Mouse (Mus musculus) lung, postnatal 4 days (tissue): ENCODE measurements at regions not wholly inside any gene's neighbourhood (a gene's known extent, or its start where the extent isn't known, plus 50 kb on each side); places are given as distances from the start of the nearest gene placed in this dataset.

Experiments used
- DNase-seq, 2 experiments: peaks; one replicate each; pipeline ENCODE4 v3.0.0; 2021

DNA sequence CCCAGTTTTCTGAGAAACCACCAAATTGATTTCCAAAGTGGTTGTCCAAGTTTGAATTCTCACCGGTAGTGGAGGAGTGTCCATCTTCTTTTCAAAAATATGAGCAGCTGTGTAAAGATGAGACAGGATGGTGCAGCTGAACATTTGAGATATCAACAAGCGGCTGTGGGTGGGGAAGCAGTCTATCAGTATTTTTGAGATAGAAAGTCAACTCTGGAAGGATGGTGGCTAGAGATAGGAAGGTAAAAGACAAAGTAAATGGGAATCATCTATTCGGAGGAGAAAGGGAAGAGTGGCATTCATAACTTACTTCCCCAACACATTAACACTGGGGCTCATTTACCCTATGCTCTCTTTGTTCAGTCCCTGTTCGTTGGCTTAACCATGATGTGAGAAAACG lies 146.9 kb upstream of the Gmnc start:
- DNase-seq, result no peak

- no peak for DNase-seq
Observed at GRCm38 (mm10) chr16:27138987-27139386, 147.5 kb upstream of the Gmnc start.

DNA sequence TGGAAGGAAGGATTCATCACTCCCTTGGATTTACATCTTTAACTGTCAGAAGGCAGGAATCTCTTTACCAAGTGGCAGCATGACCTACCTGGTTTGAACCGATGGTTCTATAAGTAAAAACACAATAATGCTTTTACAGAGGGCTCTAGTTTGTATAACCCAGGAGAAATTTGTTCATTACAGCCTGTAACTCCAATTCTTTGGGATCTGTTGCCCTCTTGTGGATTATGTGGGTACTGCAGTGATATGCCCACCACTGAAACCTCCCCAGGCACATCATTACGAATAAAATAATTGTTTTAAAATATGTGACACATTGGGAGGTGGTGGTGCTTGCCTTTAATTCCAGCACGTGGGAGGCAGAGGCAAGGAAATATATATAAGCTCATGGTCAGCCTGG lies 148.6 kb upstream of the Gmnc start:
- DNase-seq, result peak in 1 of 2 experiments; percentile 34

DNA sequence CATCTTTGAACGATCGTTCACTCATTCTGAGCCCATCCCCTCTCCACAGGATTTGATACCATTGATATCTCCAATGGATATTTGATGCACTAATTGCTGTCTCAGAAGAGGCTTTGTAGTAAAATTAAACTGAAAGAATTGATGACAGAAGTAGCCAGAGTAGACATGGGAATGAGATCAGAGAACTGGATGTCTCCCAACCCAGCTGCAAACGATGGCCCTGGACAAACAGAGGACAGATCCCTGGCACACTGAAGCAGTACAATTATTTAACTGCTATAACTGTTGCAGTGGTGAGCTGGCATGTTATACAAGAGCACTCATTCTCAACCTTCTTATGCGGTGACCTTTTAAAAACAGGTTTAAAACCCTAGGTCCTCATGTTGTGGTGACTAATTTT lies 151.5 kb upstream of the Ostn start:
- no peak for DNase-seq

GRCm38 (mm10) chr16:27195650-27196049 lies 111.6 kb upstream of the Ostn start:
- no peak for DNase-seq
